Mouse (Mus musculus): ENCODE measurements around the gene Ahcyl2.
A peak's percentile ranks its signal among the peaks of the same experiment; 100 is the strongest.

Gene Ahcyl2

DNA sequence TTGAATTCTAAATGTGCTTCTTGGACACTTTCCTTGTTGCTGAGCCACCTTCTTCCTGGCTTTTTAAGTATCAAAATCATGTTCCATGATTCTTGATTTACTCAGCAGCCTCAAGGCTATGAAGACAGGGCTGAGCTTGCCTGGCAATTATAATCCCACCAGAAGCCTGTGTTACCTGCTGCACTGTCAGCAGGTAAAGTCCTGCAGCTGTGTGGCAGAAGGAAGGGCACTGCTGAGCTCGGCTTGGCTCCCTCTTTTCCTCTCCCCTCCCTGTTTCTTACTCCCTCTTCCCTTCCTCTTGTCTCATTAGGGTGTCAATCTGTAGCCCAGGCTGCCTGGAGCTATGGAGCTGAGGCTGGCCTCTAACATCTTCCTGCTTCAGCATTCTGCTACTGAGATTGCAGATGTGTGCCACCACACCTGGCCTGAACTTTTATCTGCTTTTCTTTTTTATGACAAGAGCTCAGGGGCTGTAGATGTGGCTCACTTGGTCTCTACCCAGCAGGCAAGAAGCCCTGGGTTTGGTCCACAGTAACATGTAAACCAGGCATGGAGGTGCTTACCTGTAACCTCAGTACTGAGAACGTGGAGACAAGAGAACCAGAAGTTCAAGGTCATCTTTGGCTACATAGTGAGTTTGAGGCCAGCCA is 3.0 kb downstream of the Ahcyl2 start:
- DNase-seq (ENCODE audit: low read depth, low spot score) = no peak

DNA sequence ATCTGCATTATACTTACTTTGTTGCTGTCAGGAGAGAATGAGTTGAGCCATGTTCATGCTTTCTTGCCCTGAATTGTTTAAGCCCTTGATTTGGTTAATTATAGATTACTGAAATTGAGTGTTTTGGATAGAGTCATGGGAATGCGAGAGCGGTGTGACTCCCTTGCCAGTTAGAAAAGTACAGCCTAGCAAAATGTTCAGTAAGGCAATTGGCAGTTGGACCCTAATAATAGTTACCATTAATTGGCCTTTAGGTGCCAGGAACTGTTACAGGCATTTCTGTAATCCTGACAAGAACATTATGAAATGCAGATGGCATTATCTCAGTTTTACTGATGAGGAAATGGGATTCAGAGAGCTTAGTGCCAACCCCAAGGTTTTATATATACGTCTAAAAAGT is 4.4 kb downstream of the Ahcyl2 start:
- DNase-seq (ENCODE audit: low read depth, low spot score) = no peak

DNA sequence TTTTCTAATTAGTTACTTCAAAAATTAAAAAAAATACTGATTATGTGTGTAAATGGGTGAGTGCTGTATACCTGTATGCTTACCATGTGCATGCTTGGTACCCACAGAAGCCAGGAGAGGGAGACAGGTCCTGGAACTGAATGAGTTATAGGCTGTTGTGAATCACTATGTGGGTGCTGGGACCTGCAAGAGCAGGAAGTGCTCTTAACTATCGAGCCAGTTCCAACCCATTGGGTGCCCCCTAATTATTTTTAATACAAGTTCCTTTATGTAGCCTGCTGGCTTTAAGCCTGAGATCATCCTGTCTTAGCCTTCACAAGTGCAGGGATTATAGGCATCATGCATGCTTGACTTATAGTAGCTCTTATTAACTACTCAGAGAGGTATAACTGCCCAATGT is 6.3 kb downstream of the Ahcyl2 start:
- DNase-seq (ENCODE audit: low read depth, low spot score) = no peak

DNA sequence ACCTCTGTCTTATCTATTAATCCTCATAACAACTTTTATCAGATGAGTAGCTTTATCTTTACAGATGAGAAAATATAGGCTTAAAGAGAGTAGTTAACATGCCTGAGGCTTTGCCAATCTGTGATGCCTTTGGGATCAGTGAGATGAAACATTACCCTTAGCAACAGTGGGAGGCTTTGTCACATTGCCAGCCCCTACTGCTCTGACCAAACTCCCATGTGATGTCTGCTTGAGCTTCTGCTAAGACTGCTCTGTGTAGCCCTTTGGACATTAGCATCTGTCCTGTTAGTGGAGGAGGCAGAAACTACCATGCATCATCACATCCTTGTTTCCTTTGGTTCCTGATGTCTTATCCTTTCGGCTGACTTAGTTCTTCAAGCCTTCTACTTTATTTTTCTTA is 7.8 kb downstream of the Ahcyl2 start:
- DNase-seq (ENCODE audit: low read depth, low spot score) = no peak

DNA sequence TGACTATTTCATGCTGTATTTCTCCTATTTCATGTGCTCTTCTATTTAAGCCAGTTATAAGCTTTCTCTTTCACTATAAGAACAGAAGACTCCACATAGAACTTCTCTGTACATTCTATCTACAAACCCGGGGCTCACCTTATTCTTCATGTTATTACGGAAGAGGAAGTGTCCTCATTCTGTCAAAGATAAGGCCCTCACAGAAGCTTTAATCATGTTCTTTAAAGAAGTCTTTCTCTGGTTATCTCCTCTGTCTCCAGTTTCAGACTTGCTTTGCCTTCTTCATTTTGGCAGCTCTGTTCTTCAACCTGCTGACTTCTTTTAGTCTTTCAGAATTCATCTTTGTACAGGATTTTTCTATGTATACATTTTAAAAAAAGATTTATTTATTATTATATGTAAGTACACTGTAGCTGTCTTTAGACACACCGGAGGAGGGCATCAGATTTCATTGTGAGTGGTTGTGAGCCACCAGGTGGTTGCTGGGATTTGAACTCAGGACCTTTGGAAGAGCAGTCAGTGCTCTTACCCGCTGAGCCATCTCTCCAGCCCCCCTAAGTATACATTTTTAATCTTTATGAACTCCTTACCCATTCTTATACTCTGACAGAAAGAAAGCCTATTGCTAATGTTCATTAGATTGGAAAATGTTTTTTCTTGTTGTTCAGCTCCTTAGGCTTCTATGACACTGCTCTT is 8.9 kb downstream of the Ahcyl2 start:
- DNase-seq (ENCODE audit: low read depth, low spot score) = no peak

DNA sequence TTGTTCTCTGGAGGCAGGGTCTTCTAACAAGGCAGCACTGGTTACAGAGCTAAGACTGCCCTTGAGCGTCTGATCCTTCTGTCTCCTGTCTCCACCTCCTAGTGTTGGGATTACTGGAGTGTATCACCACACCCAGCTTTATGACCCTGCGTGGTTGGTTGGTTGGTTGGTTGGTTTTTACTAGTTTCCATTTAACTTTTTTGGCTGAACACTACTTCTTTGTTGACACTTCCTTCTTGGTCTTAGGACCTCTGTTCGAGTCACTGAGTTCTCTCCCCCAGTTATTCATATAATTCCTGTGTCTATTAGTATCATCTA is 9.4 kb downstream of the Ahcyl2 start:
- no peak for DNase-seq (ENCODE audit: low read depth, low spot score)

DNA sequence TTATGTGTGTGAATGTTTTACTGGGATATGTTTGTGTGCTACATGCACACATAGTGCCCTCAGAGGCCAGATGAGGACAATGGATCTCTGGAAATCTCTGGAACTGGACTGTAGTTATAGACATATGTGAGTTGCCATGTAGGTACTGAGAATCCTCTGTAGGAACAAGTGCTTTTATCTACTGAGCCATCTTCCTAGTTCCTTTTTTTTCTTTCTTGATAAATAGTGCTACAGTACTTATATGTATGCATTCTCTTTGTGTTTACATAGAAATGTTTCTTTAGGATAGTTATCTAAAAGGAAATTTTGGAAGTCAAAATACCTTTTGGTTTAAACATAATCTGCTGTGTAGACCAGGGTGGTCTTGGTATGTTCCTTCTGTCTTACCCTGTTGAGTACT is 12.3 kb downstream of the Ahcyl2 start:
- DNase-seq (ENCODE audit: low read depth, low spot score) = no peak

DNA sequence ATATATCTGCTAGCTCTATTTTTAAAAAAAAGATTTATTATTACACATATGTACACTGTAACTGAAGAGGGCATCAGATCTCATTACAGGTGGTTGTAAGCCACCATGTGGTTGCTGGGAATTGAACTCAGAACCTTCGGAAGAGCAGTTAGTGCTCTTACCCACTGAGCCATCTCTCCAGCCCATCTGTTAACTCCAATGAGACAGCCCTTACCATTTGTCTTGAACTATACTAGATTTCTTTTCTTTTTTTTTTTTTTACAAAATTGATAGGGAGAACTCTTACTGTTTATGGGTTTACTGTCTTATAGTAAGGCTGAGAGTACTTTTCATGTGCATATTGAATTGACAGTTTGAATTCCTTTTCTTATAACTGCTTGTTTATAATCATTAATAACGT is 12.8 kb downstream of the Ahcyl2 start:
- no peak for DNase-seq (ENCODE audit: low read depth, low spot score)

DNA sequence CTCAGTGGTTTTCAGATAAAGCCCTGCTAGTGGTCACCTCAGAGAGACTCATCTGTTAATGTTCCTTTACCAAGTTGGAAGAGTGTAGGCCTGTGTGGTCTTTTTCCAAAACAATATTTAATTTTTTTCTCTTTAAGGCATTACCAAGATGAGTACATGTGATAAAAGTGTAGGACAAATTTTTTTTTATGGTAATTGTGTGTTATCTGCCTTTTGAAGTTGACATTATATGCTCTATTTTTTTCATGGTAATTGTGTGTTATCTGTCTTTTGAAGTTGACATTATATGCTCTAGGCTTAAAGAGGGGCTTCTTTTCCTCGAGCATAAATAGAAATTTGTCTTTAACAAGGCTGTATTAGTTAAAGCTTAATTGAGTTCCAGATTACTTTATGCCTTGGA is 14.4 kb downstream of the Ahcyl2 start:
- DNase-seq (ENCODE audit: low read depth, low spot score) = no peak

DNA sequence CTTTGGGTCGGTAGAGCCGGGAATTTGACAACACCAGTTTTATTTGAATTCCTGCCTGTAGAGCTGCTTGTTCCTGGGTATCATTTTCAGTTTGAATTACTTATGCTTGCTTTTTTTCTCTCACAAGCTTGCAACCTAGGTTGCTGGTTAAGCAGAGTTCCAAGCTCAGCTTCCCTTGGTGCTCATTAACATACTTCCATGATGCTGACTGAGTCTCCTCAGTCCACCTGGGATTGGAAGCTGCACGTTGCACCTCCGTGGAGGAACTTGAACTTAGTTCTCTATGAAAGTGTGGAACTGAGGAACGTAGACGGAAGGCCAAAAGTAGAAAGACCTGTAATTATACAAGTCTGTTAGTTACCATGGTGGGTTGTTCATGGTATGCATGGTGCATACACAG is 16.1 kb downstream of the Ahcyl2 start:
- no peak for DNase-seq (ENCODE audit: low read depth, low spot score)

DNA sequence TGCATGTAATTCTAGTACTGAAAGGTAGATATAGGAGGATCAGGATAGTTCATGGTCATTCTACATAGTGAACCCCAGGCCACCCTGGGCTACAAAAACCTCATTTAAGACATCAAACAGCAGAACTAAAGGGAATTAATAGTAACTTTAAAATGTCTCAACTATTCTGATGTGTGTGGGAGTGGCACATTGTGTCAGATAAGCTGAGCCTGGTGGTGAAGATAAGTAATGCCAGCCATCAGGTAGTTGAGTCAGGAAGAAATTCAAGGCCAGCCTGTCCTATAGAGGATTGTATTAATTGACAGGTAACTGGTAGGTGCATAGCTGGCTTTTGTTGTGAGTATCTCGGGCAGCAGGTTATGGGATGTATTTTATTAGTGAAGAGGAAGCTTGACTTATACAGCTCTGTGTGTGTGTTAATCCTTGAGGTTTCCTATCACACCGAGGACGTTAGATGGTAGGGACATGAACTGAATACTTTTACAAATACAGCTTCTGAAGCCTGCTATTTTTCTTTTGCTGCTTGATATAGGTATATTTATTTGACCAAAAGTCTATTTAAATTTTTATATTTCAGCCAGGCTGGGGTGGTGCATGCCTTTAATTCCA is 16.7 kb downstream of the Ahcyl2 start:
- no peak for DNase-seq (ENCODE audit: low read depth, low spot score)

DNA sequence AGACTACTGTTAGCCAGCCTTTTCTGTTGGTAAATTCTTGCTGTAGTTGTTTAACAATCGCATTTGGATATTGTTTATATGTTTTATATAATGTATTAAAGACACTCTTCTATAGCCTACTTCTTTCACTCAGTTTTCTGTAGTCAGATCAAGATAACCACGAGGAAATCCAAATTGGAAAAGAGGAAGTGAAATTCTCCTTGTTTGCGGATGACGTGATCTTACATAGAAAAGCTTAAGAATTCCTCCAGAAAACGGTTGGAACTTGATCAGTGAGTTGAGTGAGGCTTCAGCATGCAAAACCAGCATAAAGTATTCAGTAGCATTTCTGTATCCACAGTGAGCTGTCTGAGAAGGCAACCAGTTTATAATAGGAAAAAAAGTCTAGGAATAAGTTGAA is 17.9 kb downstream of the Ahcyl2 start:
- DNase-seq (ENCODE audit: low read depth, low spot score) = no peak

DNA sequence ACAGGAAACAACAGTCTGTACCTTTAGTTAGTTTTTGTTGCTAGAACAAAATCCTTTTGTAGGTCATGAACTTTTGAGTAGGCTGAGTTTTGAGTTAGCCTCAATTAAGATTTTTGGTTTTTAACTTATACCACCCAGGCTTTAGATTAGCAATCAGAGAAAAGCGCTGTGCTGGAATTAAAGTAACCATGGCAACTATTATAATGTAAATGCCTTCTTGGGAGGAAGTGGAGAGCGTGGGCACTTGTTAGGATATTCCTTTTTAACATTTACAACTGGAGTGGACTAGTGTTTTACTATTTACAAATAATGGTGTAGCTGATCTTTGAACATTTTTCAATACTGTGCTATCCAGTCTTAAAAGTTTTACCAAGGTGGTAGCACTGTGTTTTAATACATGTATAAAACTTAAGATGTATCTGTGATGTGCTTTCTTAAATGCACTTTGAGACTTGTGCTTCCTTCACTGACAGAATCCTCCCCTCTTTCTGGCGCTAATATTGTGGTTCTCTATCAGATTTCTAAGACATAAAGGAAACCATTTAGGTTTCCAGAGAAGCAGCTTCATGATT is 21.1 kb downstream of the Ahcyl2 start:
- DNase-seq (ENCODE audit: low read depth, low spot score) = no peak

DNA sequence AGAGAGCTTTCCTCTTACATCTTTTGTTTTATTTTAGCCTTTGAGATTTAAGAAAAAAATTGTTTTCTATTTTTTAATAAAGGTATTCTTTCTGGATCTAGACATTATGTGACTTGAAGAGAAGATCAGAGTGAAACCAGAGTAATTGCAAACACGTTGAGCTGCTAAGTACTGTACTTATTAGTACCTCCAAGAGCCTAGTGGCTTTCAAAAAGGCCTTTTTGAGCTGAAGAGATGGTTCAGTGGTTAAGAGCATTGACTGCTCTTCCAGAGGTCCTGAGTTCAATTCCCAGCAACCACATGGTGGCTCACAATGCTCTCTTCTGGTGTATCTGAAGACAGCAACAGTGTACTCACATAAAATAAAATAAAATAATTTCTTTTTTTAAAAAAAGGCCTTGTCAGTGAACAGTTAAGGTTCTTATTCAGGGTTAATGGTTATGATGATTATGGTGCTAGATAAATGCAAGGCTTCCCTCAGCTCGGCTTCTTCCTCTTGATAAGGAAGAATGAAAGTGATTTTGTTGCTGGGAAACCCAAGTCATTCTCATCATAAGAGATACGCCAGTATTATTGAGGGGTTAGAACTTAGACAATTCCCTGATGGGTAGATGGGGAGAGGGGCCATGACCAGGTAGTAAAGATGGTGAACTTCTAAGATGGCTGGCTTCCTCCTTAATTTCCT is 22.3 kb downstream of the Ahcyl2 start:
- DNase-seq (ENCODE audit: low read depth, low spot score) = no peak

DNA sequence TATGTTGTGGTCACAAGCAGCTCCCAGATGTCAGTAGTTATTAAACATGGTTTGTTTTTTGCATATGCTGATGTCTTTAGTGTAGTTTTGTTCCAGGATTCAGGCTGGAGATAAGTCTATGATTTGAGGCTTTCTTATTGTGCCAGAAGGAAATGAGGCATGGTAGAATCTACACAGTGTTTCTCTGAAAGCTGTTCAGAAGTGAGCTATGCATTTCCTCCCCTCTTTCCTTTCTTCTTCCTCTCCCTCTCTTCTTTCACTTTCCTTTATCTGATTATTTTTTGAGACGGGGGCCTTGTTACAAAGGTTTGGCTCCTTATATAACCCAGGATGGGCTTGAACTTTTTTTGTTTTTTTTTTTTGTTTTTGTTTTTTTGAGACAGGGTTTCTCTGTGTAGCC is 25.7 kb downstream of the Ahcyl2 start:
- peak; percentile 26 for DNase-seq (ENCODE audit: low read depth, low spot score)

DNA sequence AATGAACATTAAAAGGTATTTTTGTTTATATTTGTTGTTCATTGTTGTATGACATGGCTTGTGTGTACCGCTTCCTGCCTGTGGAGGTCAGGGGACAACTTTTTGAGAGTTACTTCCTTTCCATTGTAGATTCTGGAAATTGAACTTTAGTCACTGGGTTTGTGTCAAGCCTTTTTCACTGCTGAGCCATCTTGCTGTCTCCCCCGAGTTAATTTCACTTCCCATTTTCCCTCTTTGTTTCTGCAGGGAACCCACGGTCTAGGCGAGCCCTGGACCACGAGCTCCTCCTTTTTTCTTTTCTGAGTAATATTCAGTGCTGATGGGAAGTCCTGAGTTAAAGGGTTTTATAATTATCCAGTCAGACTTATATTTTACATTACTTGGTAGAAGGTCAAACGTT is 26.8 kb downstream of the Ahcyl2 start:
- no peak for DNase-seq (ENCODE audit: low read depth, low spot score)

DNA sequence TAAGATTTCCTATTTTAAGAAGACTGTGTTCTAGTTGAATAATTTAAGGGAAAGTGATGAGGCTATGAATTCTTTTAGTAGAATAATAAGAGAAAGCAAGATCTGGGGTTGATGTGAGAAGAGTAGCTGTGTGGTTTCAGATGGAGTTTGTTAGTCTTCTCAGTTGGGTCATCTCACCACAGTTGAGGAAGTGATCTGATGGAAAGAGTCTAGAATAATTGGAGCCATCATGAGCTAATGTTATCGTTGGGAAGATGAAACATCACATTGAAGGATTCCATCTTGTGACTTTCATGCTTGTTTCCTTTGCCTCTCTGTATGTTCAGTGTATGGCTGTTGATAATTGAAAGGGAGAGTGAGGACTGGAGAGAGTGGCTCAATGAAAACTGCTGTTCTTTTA is 35.2 kb downstream of the Ahcyl2 start:
- DNase-seq (ENCODE audit: low read depth, low spot score) = no peak

DNA sequence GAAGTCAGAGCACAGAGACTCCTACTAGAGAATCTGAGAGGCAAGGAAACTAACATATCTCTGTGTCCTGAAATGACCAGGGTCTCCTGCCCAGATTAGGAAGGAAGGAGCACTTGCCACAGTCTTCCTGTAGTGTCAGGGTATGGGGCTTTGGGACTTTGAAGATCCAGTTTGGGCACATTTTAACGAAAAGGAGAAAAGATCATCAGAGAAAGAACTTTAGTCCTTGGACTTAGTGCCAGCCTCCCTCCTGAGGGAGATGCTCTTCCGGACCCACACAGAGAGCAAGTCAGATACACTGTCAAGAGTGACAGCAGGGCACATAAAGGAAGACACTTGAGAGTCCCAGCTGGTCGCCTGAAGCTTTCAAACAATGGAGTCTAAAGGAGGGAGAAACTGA is 36.2 kb downstream of the Ahcyl2 start:
- DNase-seq (ENCODE audit: low read depth, low spot score) = no peak

DNA sequence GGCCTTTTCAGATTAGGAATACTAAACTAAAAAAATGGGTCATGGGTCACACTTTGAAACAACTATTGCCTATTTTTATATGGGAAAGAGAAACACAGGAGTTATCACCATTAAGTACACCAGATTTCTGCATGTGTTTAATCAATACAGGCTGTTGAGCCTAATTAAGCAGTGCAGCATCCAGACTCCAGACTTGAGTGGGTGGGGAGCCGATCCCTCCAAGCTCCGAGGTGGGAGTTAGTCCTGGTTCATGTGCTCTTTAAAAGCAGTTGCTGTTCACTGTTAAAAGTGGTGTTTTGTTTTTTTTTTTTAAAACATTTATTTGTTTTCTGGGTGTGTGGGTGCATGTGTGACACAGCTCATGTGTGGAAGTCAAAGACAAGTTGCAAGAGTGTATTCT is 37.6 kb downstream of the Ahcyl2 start:
- DNase-seq (ENCODE audit: low read depth, low spot score) = no peak

DNA sequence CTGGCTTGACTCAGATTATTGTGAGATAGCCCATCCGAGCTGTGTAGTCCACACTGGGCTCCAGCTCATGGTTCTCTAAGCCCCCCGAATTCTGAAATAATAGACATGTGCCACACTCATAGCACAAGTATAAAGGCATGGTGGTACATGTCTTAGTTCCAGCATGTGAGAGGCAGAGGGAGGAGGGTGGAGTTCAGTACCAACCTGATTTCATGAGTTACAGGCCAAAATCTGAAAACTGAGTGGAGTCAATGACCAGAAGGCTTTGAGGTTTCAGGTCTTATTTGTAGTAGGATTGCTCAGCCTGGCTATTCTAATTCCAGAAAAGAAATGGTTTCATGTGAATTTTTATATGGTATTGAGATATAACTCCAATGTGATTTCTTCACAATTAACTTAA is 44.3 kb downstream of the Ahcyl2 start:
- no peak for DNase-seq (ENCODE audit: low read depth, low spot score)

DNA sequence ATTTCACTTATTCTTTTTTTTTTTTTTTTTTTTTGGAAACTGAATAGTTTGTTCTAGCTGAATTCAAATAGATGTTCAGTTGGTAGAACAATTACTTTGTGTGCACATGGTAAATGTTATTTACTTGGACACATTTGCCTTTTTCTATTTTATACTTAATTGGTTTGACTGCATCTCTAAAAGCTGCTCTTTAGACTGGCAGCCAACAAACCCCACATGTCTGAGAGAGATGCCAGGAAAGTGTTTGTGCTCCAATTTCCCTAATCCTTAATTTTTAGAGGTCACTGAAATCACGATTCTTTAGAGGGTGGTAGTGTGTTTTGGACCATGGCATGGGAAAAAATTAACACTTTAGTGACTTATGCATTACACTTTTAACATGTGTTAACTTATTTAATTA is 44.8 kb downstream of the Ahcyl2 start:
- DNase-seq (ENCODE audit: low read depth, low spot score) = no peak

DNA sequence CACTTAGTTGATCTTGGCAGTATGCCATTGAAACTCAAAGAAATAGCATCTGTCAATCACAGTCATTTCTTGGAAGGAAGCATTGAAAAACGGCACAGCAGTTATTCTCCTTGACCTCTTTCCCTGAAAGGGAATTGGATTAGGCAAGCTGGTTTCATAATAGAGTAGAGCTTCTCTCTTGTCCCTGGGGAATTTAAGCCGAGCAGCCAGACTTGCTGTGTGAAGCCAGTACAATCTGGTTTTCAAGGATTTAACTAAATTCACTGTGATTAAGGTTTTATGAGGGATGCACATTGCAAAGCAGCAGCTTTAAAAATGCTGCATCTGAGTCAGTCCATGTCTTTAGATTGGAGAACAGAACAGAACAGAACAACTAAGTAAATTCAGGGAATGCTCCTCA is 46.8 kb downstream of the Ahcyl2 start:
- no peak for DNase-seq (ENCODE audit: low read depth, low spot score)

DNA sequence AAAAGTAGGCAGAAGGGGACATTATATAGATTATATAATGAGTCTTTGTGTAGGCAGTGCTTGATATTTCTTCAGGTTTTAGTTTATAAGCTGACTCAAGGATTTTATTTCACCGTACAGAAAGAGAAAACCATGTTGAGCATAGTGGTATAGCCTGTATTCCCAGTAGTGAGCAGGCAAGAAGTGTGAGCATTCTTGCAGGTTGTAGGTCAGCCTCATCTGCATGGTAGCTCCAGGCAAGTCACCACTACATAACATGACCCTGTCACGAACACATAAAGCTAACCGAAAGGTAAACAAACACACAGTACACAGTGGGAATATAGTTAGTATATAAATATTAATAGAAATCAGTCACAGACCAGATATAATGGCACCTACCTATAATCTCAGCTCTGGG is 47.2 kb downstream of the Ahcyl2 start:
- DNase-seq (ENCODE audit: low read depth, low spot score) = no peak
